Mouse (Mus musculus) left cerebral cortex, postnatal 14 days (tissue): ENCODE results near the gene Egln2. TPM values are rescaled to one million over a fixed set of nuclear protein-coding genes. Genes with fewer than 3 reads are reported as not detected.

Source experiments
- microRNA-seq, 2 experiments: library from miRNA; unstranded; fragments of <30 nt; microRNA quantifications; one replicate each; pipeline ENCODE4 v1.2.0; 2022
- total RNA-seq, 2 experiments: library from RNA; stranded (reverse); gene quantifications; 2 replicates each; pipeline ENCODE4 v1.2.3; 2021

Gene Egln2
- total RNA-seq, 2 experiments from 2014 or later: 90.8 to 100 TPM

Small RNAs within 50 kb of the gene (microRNA-seq; reads per million reads assigned to microRNA genes)
- gene Mir1191 (0 reads per million in 2 experiments), gene Mir3101 (0 to 0.79 reads per million in 2 experiments)

Other genes starting within 250 kb of the Egln2 start
- not detected for gene Cyp2a22, start 227.4 kb downstream of the Egln2 start, total RNA-seq
- not detected for gene Cyp2a12, start 137.7 kb downstream of the Egln2 start, total RNA-seq
- gene Cyp2f2, start 46.9 kb downstream of the Egln2 start, total RNA-seq: under 1 TPM; 0.23 to 0.86 TPM
- gene Cyp2t4, start 13.1 kb downstream of the Egln2 start, total RNA-seq: not detected
- gene Rab4b, start 12.1 kb upstream of the Egln2 start, total RNA-seq: 10 to 100 TPM; 86.7 to 94.7 TPM
- gene Gm21983, start 14.3 kb upstream of the Egln2 start, total RNA-seq: not detected
- gene Mia, start 14.4 kb upstream of the Egln2 start, total RNA-seq: 1 to 10 TPM; 1.6 to 3.3 TPM
- 10 to 100 TPM; 18.9 to 21.3 TPM for gene BC024978, start 29.0 kb upstream of the Egln2 start, total RNA-seq
- gene Snrpa, start 29.5 kb upstream of the Egln2 start, total RNA-seq: 10 to 100 TPM; 81.3 to 81.8 TPM
- gene Itpkc, start 61.9 kb upstream of the Egln2 start, total RNA-seq: 1 to 10 TPM; 7.3 to 8.0 TPM
- gene Coq8b, start 66.2 kb upstream of the Egln2 start, total RNA-seq: 10 to 100 TPM; 31.2 to 34.8 TPM
- gene Numbl, start 91.6 kb upstream of the Egln2 start, total RNA-seq: 100 to 1,000 TPM; 134 to 139 TPM
- 10 to 100 TPM; 62.5 to 62.6 TPM for gene Ltbp4, start 170.9 kb upstream of the Egln2 start, total RNA-seq
- 10 to 100 TPM; 22.2 to 27.4 TPM for gene Shkbp1, start 189.2 kb upstream of the Egln2 start, total RNA-seq
- gene Gm20479, start 190.6 kb upstream of the Egln2 start, total RNA-seq: not detected